Mouse (Mus musculus) stomach, postnatal 0 days (tissue): ENCODE measurements around the gene Pten. TPM values are rescaled to one million over a fixed set of nuclear protein-coding genes. Genes with fewer than 3 reads are reported as not detected.

ENCODE experiments used
- ATAC-seq: fragments of 200-750 bp; cut with Nextera tagmentation; 2 replicates; pipeline ENCODE4 v1.8.0; 2017; ENCODE audit not compliant: low FRiP score, low TSS enrichment
- DNase-seq: peaks from one replicate; pipeline ENCODE4 v3.0.0-alpha.2; 2016; ENCODE audit warnings: low spot score
- H3K27ac ChIP-seq: fragments of 300-500 bp; sonication (generic); replicated peaks from 2 replicates; pipeline ENCODE4 v1.5.1; 2014; ENCODE audit warnings: mild to moderate bottlenecking, control low read depth
- H3K27me3 ChIP-seq: fragments of 300-500 bp; sonication (generic); 2 replicates; pipeline ENCODE4 v1.6.1; 2014; ENCODE audit warnings: low read length; ENCODE audit not compliant: control insufficient read depth, insufficient read depth
- H3K36me3 ChIP-seq: fragments of 300-500 bp; sonication (generic); 2 replicates; pipeline ENCODE4 v1.6.1; 2014; ENCODE audit warnings: low read length, mixed read lengths; ENCODE audit not compliant: control insufficient read depth, insufficient read depth
- H3K4me1 ChIP-seq: fragments of 300-500 bp; sonication (generic); replicated peaks from 2 replicates; pipeline ENCODE4 v1.6.1; 2014; ENCODE audit warnings: antibody characterized with exemption; ENCODE audit not compliant: control insufficient read depth, insufficient read depth
- H3K4me2 ChIP-seq: fragments of 300-500 bp; sonication (generic); replicated peaks from 2 replicates; pipeline ENCODE4 v1.6.1; 2014; ENCODE audit warnings: low read depth, mild to moderate bottlenecking, control low read depth, moderate library complexity
- H3K4me3 ChIP-seq: fragments of 300-500 bp; sonication (generic); 2 replicates; pipeline ENCODE4 v1.5.1; 2014; ENCODE audit warnings: low read depth, low read length, control low read depth
- H3K9ac ChIP-seq: fragments of 300-500 bp; sonication (generic); 2 replicates; pipeline ENCODE4 v1.6.1; 2014; ENCODE audit warnings: mild to moderate bottlenecking, low read length, control low read depth, mixed read lengths
- H3K9me3 ChIP-seq: fragments of 300-500 bp; sonication (generic); 2 replicates; pipeline ENCODE4 v1.6.1; 2016; ENCODE audit warnings: low read length; ENCODE audit not compliant: control insufficient read depth
- CTCF ChIP-seq: IDR thresholded peaks from 2 replicates; pipeline ENCODE4 v1.5.1; 2016; ENCODE audit warnings: antibody characterized with exemption, low read depth, mild to moderate bottlenecking, moderate library complexity
- EP300 ChIP-seq: optimal IDR thresholded peaks from 2 replicates; pipeline ENCODE3; 2016; ENCODE audit warnings: antibody characterized with exemption
- WGBS: fragments of 180-500 bp; shearing (Covaris S2); extraction: QIAGEN DNeasy Blood & Tissue Kit; methylation state at CpG from one replicate; pipeline ENCODE4 v1.1.7; 2014; 5-methylcytosine and 5-hydroxymethylcytosine counted together
- polyA plus RNA-seq: library from polyadenylated mRNA; unstranded; fragments of >200 nt; fragmentation: Nextera tagmentation; extraction: Ambion mirVana; gene quantifications from 2 replicates; pipeline ENCODE4 v1.2.1, GENCODE M21; 2015

Gene Pten
- polyA plus RNA-seq, 1 experiment from 2014 or later: 8.1 TPM

GRCm38 (mm10) chr19:32755792-32756635 lies 1.3 kb upstream of the Pten start:
- Histone ChIP-seq H3K27ac (peak overlapping the region; percentile 94), H3K4me1 (no peaks in the 10 kb centered on the region), H3K4me2 (peak overlapping the region; percentile 97), H3K27me3 (no peaks in the 10 kb centered on the region), H3K4me3 (peak overlapping the region; percentile 99), H3K36me3 (no peaks in the 10 kb centered on the region), H3K9ac (peak overlapping the region; percentile 80), H3K9me3 (no peaks in the 10 kb centered on the region)
- peak; percentile 97 for DNase-seq
- TF ChIP-seq EP300 (peak; percentile 63), CTCF (peak; percentile 61)
- peak; percentile 85 for ATAC-seq
- WGBS: under 1% methylated on average over 51 of the region's 53 CpGs

- Histone ChIP-seq H3K27ac (peak overlapping the region; percentile 94), H3K4me3 (peak overlapping the region; percentile 99), H3K27me3 (no peaks in the 10 kb centered on the region), H3K4me2 (peak overlapping the region; percentile 97), H3K9ac (peak overlapping the region; percentile 80), H3K4me1 (no peaks in the 10 kb centered on the region), H3K9me3 (no peaks in the 10 kb centered on the region), H3K36me3 (no peaks in the 10 kb centered on the region)
- peak; percentile 41 for ATAC-seq
- TF ChIP-seq EP300 (no peak), CTCF (no peak; the same call in 1 of the 2 replicates)
- under 1% methylated on average over 14 of the region's 14 CpGs for WGBS
- DNase-seq: no peak
Observed at GRCm38 (mm10) chr19:32756636-32756899, 729 bp upstream of the Pten start.

GRCm38 (mm10) chr19:32757831-32758792 lies 815 bp downstream of the Pten start:
- peak overlapping the region; percentile 99 for H3K4me3 ChIP-seq
- DNase-seq (peak; percentile 67), ATAC-seq (no peak)
- no peaks in the 10 kb centered on the region for H3K4me1 ChIP-seq
- no peak for TF ChIP-seq CTCF
- no peak for TF ChIP-seq EP300
- peak overlapping the region; percentile 70 for H3K4me2 ChIP-seq
- H3K27me3 ChIP-seq: no peaks in the 10 kb centered on the region
- peak overlapping the region; percentile 99 for H3K9ac ChIP-seq
- under 1% methylated on average over 49 of the region's 69 CpGs for WGBS
- peak overlapping the region; percentile 99 for H3K27ac ChIP-seq
- H3K36me3 ChIP-seq: no peaks in the 10 kb centered on the region
- no peaks in the 10 kb centered on the region for H3K9me3 ChIP-seq

- Histone ChIP-seq H3K27me3 (no peaks in the 10 kb centered on the region), H3K4me1 (no peaks in the 10 kb centered on the region), H3K4me3 (peak overlapping the region; percentile 99), H3K9ac (peak overlapping the region; percentile 99), H3K27ac (peak overlapping the region; percentile 99; the same call in 1 of the 2 replicates), H3K4me2 (peak overlapping the region; percentile 70), H3K9me3 (no peaks in the 10 kb centered on the region), H3K36me3 (no peaks in the 10 kb centered on the region)
- TF ChIP-seq EP300 (no peak), CTCF (no peak)
- ATAC-seq (no peak), DNase-seq (no peak)
- WGBS: under 1% methylated on average over 11 of the region's 11 CpGs
Observed at GRCm38 (mm10) chr19:32758793-32759161, 1.5 kb downstream of the Pten start.

- WGBS: 4% methylated on average over 8 of the region's 8 CpGs
- Histone ChIP-seq H3K36me3 (no peaks in the 10 kb centered on the region), H3K9ac (peak overlapping the region; percentile 99), H3K27me3 (no peaks in the 10 kb centered on the region), H3K4me3 (peak overlapping the region; percentile 99), H3K27ac (no peak overlapping the region), H3K9me3 (no peaks in the 10 kb centered on the region), H3K4me1 (no peaks in the 10 kb centered on the region), H3K4me2 (peak overlapping the region; percentile 70)
- TF ChIP-seq CTCF (no peak), EP300 (no peak)
- no peak for ATAC-seq
- no peak for DNase-seq
Observed at GRCm38 (mm10) chr19:32759357-32760024, 2.2 kb downstream of the Pten start.
